ENCODE assay signal across 8 mouse cellular contexts in the genomic region with DNA sequence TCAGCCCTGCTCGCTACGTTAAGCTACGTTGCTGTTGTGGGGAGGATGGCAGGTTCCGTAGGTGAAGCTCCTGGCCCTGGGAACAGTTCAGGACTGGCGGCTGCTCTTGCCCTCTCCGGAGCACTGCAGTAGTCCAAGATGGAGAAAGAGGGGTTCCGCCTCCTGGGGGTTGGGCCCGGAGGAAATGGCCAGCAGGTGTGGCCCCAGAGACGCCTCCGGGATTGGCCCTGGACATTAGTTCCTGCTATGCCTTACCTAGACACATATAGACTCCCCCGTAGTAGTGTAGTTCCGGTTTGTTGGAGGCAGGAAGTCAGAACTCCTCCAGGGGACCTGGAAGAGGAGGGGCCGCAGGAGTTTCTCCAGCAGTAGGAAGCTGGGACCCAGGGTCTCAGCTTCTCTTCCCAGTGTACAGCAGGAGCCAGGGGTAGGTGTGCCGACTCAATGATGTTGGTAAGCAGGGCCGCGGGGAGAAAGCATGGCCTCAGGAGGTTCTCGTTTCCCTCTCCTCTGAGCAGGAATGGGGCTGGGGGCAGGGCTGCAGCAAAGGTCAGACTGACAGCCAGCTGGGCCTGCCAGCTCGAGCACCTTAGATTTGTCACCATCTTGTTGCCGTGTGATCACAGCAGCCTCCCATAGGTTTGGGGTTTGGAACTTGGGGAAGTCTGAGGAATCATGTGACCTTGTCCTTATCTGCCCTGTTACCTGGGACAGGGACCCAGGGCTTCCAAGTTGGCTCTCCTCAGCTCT. TPM values are rescaled to one million over a fixed set of nuclear protein-coding genes. Genes with fewer than 3 reads are reported as not detected.
DNase-seq lines count a peak whose midpoint lies in the region; ATAC-seq and TF ChIP-seq lines count a peak whose summit lies in the region.

No protein-coding gene starts in this region.

- TF ChIP-seq CTCF in thymus, adult 2 months (IDR thresholded peaks at IDR 0.05; ENCODE audit: borderline replicate concordance, control insufficient read depth, extremely low read depth, insufficient read depth, low read length, poor library complexity) = no peak

- H3K9me3 ChIP-seq in liver, embryonic 11.5 days (ENCODE audit: control insufficient read depth, low read length) = no peaks in the 10 kb centered on the region

- H3K27ac ChIP-seq in thymus, adult 2 months (ENCODE audit: control insufficient read depth, insufficient read depth, low read length) = peak overlapping the region; percentile 32; the same call in 1 of the 2 replicates
- H3K27ac ChIP-seq in liver, embryonic 11.5 days (ENCODE audit: low read depth, low read length) = peak overlapping the region; percentile 85

- H3K4me1 ChIP-seq in thymus, adult 2 months (replicated peaks; ENCODE audit: control insufficient read depth, insufficient read depth, low read length) = peaks cover 36% of the 10 kb centered on the region
- peaks cover 38% of the 10 kb centered on the region for H3K4me1 ChIP-seq in liver, embryonic 11.5 days (replicated peaks; ENCODE audit: control insufficient read depth, insufficient read depth, low read length)

- H3K36me3 ChIP-seq in thymus, adult 2 months (ENCODE audit: control insufficient read depth, insufficient read depth, low read length) = peaks cover 17% of the 10 kb centered on the region
- H3K36me3 ChIP-seq in liver, embryonic 11.5 days (ENCODE audit: control insufficient read depth, insufficient read depth, low read length) = peaks cover 15% of the 10 kb centered on the region; the same call in 1 of the 2 replicates
- peaks cover 6% of the 10 kb centered on the region for H3K36me3 ChIP-seq in splenic B cell, adult 2 months (ENCODE audit: control insufficient read depth, insufficient read depth, low read length, poor library complexity, severe bottlenecking)

- H3K27me3 ChIP-seq in thymus, adult 2 months (ENCODE audit: control insufficient read depth, insufficient read depth, low read length) = no peaks in the 10 kb centered on the region
- no peaks in the 10 kb centered on the region for H3K27me3 ChIP-seq in liver, embryonic 11.5 days (replicated peaks; ENCODE audit: control insufficient read depth, insufficient read depth, low read length)
- H3K27me3 ChIP-seq in splenic B cell, adult 2 months (ENCODE audit: control insufficient read depth, insufficient read depth, low read length, poor library complexity, severe bottlenecking) = no peaks in the 10 kb centered on the region

- DNase-seq in adrenal gland, postnatal 14 days = peak; percentile 28
- DNase-seq in adrenal gland, adult 2 months = no peak
- peak; percentile 42 for DNase-seq in thymus, adult 2 months
- no peak for DNase-seq in thymus, adult 18-20 months
- no peak for DNase-seq in liver, embryonic 11.5 days (ENCODE audit: low spot score)
- peak; percentile 36 for DNase-seq in splenic B cell, adult 2 months (ENCODE audit: low read depth, low spot score)
- no peak for DNase-seq in frontal cortex, postnatal 14 days (ENCODE audit: low spot score in 2 of 2)
- no peak for DNase-seq in embryo, embryonic 10.5 days (ENCODE audit: low spot score)

- peak overlapping the region; percentile 54 for H3K9ac ChIP-seq in liver, embryonic 11.5 days (ENCODE audit: low read depth, low read length)

- H3K4me2 ChIP-seq in liver, embryonic 11.5 days = peak overlapping the region; percentile 75

- 13% methylated on average over 19 of the region's 19 CpGs for WGBS in thymus, adult 2 months
- WGBS in liver, embryonic 11.5 days = 29% methylated on average over 19 of the region's 19 CpGs

- TF ChIP-seq POLR2A in thymus, adult 2 months (IDR thresholded peaks at IDR 0.05; ENCODE audit: control insufficient read depth, extremely low read depth, insufficient read depth, low read length, poor library complexity) = no peak

- peak overlapping the region; percentile 49 for H3K4me3 ChIP-seq in thymus, adult 2 months (ENCODE audit: control insufficient read depth, insufficient read depth, low read length)
- peak overlapping the region; percentile 36 for H3K4me3 ChIP-seq in liver, embryonic 11.5 days (ENCODE audit: low read depth, low read length)

- ATAC-seq in liver, embryonic 11.5 days (replicated peaks; ENCODE audit: low FRiP score) = 0 out of 2 replicates have a peak, but pooled peaks have one; percentile 4

RNA-seq across cellular contexts. Expression of a gene that starts 16.5 kb away (rescaled TPM):
- 786 and 963 TPM in 2 replicates for total RNA-seq in adrenal gland, postnatal 14 days (2021)
- 100 to 1,000 TPM; 758 to 884 TPM for total RNA-seq in adrenal gland, adult 2 months (2021)
- polyA plus RNA-seq in adrenal gland, adult 2 months (2012; rRNA removed) = 1,163 and 1,198 TPM in 2 replicates
- polyA plus RNA-seq in thymus, adult 2 months (2012; rRNA removed) = 3,356 and 3,688 TPM in 2 replicates
- polyA plus RNA-seq in liver, embryonic 11.5 days (2014; fragmentation: Nextera tagmentation; extraction: Ambion mirVana) = 2,436 and 2,466 TPM in 2 replicates

RNA-seq across cellular contexts. Expression of a gene that starts 22.2 kb away (rescaled TPM):
- 59.7 and 60.4 TPM in 2 replicates for total RNA-seq in adrenal gland, postnatal 14 days (2021)
- total RNA-seq in adrenal gland, adult 2 months (2021) = 10 to 100 TPM; 48.6 to 51.1 TPM
- polyA plus RNA-seq in adrenal gland, adult 2 months (2012; rRNA removed) = 41.2 and 49.4 TPM in 2 replicates
- polyA plus RNA-seq in thymus, adult 2 months (2012; rRNA removed) = 87.8 and 109 TPM in 2 replicates
- polyA plus RNA-seq in liver, embryonic 11.5 days (2014; fragmentation: Nextera tagmentation; extraction: Ambion mirVana) = 51.0 and 55.6 TPM in 2 replicates

RNA-seq across cellular contexts. Expression of a gene that starts 36.3 kb away (rescaled TPM):
- 48.9 and 54.8 TPM in 2 replicates for total RNA-seq in adrenal gland, postnatal 14 days (2021)
- total RNA-seq in adrenal gland, adult 2 months (2021) = 10 to 100 TPM; 39.4 to 47.2 TPM
- polyA plus RNA-seq in adrenal gland, adult 2 months (2012; rRNA removed) = 66.9 and 67.5 TPM in 2 replicates
- 161 and 172 TPM in 2 replicates for polyA plus RNA-seq in thymus, adult 2 months (2012; rRNA removed)
- polyA plus RNA-seq in liver, embryonic 11.5 days (2014; fragmentation: Nextera tagmentation; extraction: Ambion mirVana) = 12.4 and 14.0 TPM in 2 replicates

RNA-seq across cellular contexts. Expression of a gene that starts 58.3 kb away (rescaled TPM):
- total RNA-seq in adrenal gland, postnatal 14 days (2021) = 18.1 and 23.5 TPM in 2 replicates
- total RNA-seq in adrenal gland, adult 2 months (2021) = 10 to 100 TPM; 15.1 to 28.0 TPM
- 47.4 and 61.7 TPM in 2 replicates for polyA plus RNA-seq in adrenal gland, adult 2 months (2012; rRNA removed)
- 47.2 and 48.6 TPM in 2 replicates for polyA plus RNA-seq in thymus, adult 2 months (2012; rRNA removed)
- 14.8 and 15.2 TPM in 2 replicates for polyA plus RNA-seq in liver, embryonic 11.5 days (2014; fragmentation: Nextera tagmentation; extraction: Ambion mirVana)

Comparison
In these comparisons a context has a peak if more than half of its experiments do, and no peak if none do; other contexts are left out.
1. DNase-seq: peak in adrenal gland, postnatal 14 days (single experiment), thymus, adult 2 months (single experiment) and splenic B cell, adult 2 months (single experiment); none in adrenal gland, adult 2 months (single experiment), thymus, adult 18-20 months (0 of 2), liver, embryonic 11.5 days (single experiment), frontal cortex, postnatal 14 days (0 of 2) and embryo, embryonic 10.5 days (single experiment).